Mouse (Mus musculus): ENCODE data around the gene Tpst1.

GRCm38 (mm10) chr5:130059413-130060328, 13.5 kb upstream of the Tpst1 start:
- no peak for TF ChIP-seq MAX (IDR thresholded peaks at IDR 0.05; ENCODE audit: low read depth)
- no peak for TF ChIP-seq POLR2A (IDR thresholded peaks at IDR 0.05; ENCODE audit: insufficient read length, low read depth)
- no peak for TF ChIP-seq MYOD1 (IDR thresholded peaks at IDR 0.05; ENCODE audit: control insufficient read depth in 1 of 3, insufficient read length in 2 of 3, low read depth in 2 of 3)
- no peak for TF ChIP-seq POLR2AphosphoS2 (IDR thresholded peaks at IDR 0.05; ENCODE audit: insufficient read length, low read depth)
- no peak for TF ChIP-seq E2F4 (IDR thresholded peaks at IDR 0.05; ENCODE audit: insufficient read depth)
- TF ChIP-seq MYOG (IDR thresholded peaks at IDR 0.05; ENCODE audit: control insufficient read depth in 1 of 3, insufficient read depth in 1 of 3, insufficient read length in 2 of 3, low read depth in 2 of 3): peak in 1 of 3 experiments; percentile 38
- no peak for TF ChIP-seq TCF12 (IDR thresholded peaks at IDR 0.05; ENCODE audit: insufficient read depth, poor library complexity, severe bottlenecking)
- TF ChIP-seq CEBPB (IDR thresholded peaks at IDR 0.05; ENCODE audit: insufficient read depth, poor library complexity, severe bottlenecking): no peak
- TF ChIP-seq USF1 (IDR thresholded peaks at IDR 0.05; ENCODE audit: low read depth): no peak
- TF ChIP-seq REST (IDR thresholded peaks at IDR 0.05; ENCODE audit: insufficient read depth, insufficient read length): no peak
- TF ChIP-seq SRF (IDR thresholded peaks at IDR 0.05; ENCODE audit: control insufficient read depth, insufficient read length, low read depth): no peak
- TF ChIP-seq TCF3 (IDR thresholded peaks at IDR 0.05; ENCODE audit: insufficient read length, low read depth): no peak
